Mouse (Mus musculus) hindbrain, postnatal 0 days (tissue): ENCODE data around the gene Wnt2b. TPM values are rescaled to one million over a fixed set of nuclear protein-coding genes. Genes with fewer than 3 reads are reported as not detected.

Experiments
- ATAC-seq: fragments of 200-750 bp; cut with Nextera tagmentation; 2 replicates; pipeline ENCODE4 v1.8.0; 2017; ENCODE audit warnings: mild to moderate bottlenecking, moderate TSS enrichment, moderate library complexity
- DNase-seq: peaks from one replicate; pipeline ENCODE4 v3.0.0-alpha.2; 2015; ENCODE audit warnings: low spot score
- H3K27ac ChIP-seq: fragments of 300-500 bp; sonication (generic); 2 replicates; pipeline ENCODE4 v1.5.1; 2014; ENCODE audit warnings: mild to moderate bottlenecking
- H3K27me3 ChIP-seq: fragments of 300-500 bp; sonication (generic); 2 replicates; pipeline ENCODE4 v1.6.1; 2014; ENCODE audit warnings: low read length, mixed read lengths; ENCODE audit not compliant: insufficient read depth
- H3K36me3 ChIP-seq: fragments of 300-500 bp; sonication (generic); 2 replicates; pipeline ENCODE4 v1.6.1; 2014; ENCODE audit warnings: low read length, mixed read lengths; ENCODE audit not compliant: insufficient read depth
- H3K4me1 ChIP-seq: fragments of 300-500 bp; sonication (generic); 2 replicates; pipeline ENCODE4 v1.6.1; 2014; ENCODE audit warnings: antibody characterized with exemption, low read length, mixed read lengths; ENCODE audit not compliant: insufficient read depth
- H3K4me2 ChIP-seq: fragments of 300-500 bp; sonication (generic); 2 replicates; pipeline ENCODE4 v1.6.1; 2014; ENCODE audit warnings: low read depth, mild to moderate bottlenecking, low read length, moderate library complexity, mixed read lengths
- H3K4me3 ChIP-seq: fragments of 300-500 bp; sonication (generic); 2 replicates; pipeline ENCODE4 v1.5.1; 2014; ENCODE audit warnings: low read length
- H3K9ac ChIP-seq: fragments of 300-500 bp; sonication (generic); replicated peaks from 2 replicates; pipeline ENCODE4 v1.6.1; 2014; ENCODE audit warnings: mild to moderate bottlenecking, low read length, moderate library complexity, mixed read lengths
- H3K9me3 ChIP-seq: fragments of 300-500 bp; sonication (generic); 2 replicates; pipeline ENCODE4 v1.6.1; 2016; ENCODE audit warnings: low read length, mixed read lengths
- CTCF ChIP-seq: IDR thresholded peaks from 2 replicates; pipeline ENCODE4 v1.5.1; 2016; ENCODE audit warnings: antibody characterized with exemption, control low read depth, low read depth
- WGBS: fragments of 180-500 bp; shearing (Covaris S2); extraction: QIAGEN DNeasy Blood & Tissue Kit; methylation state at CpG from one replicate; pipeline ENCODE4 v1.1.7; 2014; 5-methylcytosine and 5-hydroxymethylcytosine counted together
- polyA plus RNA-seq: library from polyadenylated mRNA; unstranded; fragments of >200 nt; fragmentation: Nextera tagmentation; extraction: Ambion mirVana; gene quantifications from 2 replicates; pipeline ENCODE4 v1.2.1, GENCODE M21; 2015
- total RNA-seq: library from RNA; depleted of rRNA; stranded (reverse); fragments of >200 nt; gene quantifications from 2 replicates; pipeline ENCODE4 v1.2.3, GENCODE M21; 2014

Gene Wnt2b
- total and polyA plus RNA-seq, 2 experiments from 2014 or later = 0.56 to 3.2 TPM

DNA sequence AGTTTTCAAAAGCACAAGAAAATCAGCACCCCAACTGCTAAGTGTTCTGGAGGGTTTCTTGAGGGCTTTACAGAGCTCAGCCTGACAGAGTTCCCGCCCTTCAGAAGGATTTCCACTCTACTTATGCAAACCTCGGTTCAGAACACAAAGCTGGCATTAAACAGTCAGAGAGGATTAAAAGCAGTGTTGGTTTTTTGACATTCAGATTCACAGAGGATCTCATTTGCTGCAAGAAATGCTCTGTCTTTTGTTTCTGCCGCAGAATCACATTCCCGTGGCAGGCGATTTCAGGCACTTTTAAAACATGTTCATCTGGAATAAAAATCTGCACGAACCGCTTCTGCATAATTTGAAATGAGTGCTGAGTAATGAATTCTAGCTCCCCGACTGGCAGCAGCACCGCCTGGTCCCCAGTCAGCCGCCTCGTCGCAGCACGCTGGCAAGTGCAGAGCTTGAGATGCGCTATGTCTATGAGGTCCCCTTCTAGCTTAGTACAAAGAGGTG is 42.3 kb upstream of the Wnt2b start:
- H3K4me1 ChIP-seq = no peaks in the 10 kb centered on the region

DNA sequence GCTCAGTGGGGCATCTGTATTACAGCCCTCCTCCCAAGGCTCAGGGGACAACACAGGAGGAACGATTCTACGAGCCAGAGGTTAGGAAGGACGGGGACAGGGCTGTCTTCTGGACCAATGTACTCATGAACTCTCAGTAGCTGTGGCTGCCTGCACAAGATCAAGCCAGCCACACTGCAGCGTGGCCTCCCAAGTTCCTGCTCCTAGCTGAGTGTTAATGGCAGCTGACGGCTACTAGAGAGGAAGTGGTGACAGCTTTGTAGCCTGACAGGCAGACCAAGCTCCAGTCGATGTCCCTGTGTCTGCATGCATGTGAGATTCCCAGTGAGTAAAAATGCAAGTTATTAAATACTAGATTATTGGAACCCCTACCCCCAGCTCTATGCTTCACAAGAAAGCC is 39.7 kb upstream of the Wnt2b start:
- no peak for DNase-seq
- Histone ChIP-seq H3K4me3 (no peak overlapping the region), H3K36me3 (peaks cover 22% of the 10 kb centered on the region; the same call in 1 of the 2 replicates), H3K27me3 (no peaks in the 10 kb centered on the region), H3K4me2 (no peak overlapping the region), H3K27ac (no peak overlapping the region), H3K9ac (no peak overlapping the region), H3K4me1 (0 out of 2 replicates have a peak, but pooled peaks cover 5% of the 10 kb centered on the region), H3K9me3 (no peaks in the 10 kb centered on the region)
- no peak for TF ChIP-seq CTCF
- ATAC-seq = no peak
- WGBS = 64% methylated on average over 6 of the region's 6 CpGs

More for the DNA sequence above, 42.3 kb upstream of the Wnt2b start:
- peak; percentile 59; the same call in 1 of the 2 replicates for ATAC-seq
- 65% methylated on average over 14 of the region's 14 CpGs for WGBS
- H3K9me3 ChIP-seq = no peaks in the 10 kb centered on the region
- H3K36me3 ChIP-seq = peaks cover 38% of the 10 kb centered on the region
- H3K27me3 ChIP-seq = no peaks in the 10 kb centered on the region
- H3K9ac ChIP-seq = no peak overlapping the region
- TF ChIP-seq CTCF = no peak
- H3K4me3 ChIP-seq = no peak overlapping the region
- H3K27ac ChIP-seq = no peak overlapping the region
- H3K4me2 ChIP-seq = no peak overlapping the region
- DNase-seq = peak; percentile 24

DNA sequence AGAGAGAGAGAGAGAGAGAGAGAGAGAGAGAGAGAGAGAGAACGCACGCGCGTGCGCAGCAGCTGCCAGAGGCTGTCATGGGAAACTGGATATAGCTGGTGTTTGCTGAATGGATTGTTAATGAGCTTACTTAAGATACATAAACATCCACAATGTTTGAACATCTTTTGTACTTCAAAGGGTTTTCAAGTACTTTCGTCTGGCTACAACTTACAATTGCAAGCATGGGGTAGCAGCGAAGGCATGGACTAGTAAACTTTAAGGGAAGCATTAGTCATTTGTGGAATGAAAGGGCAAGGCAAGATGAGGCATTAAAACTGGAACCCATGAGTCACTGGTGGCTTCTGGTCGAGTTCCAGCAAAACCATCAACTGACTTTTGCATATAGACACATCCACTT is 38.8 kb upstream of the Wnt2b start:
- H3K9me3 ChIP-seq = no peaks in the 10 kb centered on the region
- DNase-seq (no peak), ATAC-seq (no peak)
- no peaks in the 10 kb centered on the region for H3K27me3 ChIP-seq
- H3K36me3 ChIP-seq = peaks cover 22% of the 10 kb centered on the region; the same call in 1 of the 2 replicates
- no peak overlapping the region for H3K4me2 ChIP-seq
- H3K4me1 ChIP-seq = 0 out of 2 replicates have a peak, but pooled peaks cover 5% of the 10 kb centered on the region
- TF ChIP-seq CTCF = no peak
- no peak overlapping the region for H3K4me3 ChIP-seq
- WGBS = 90% methylated on average over 8 of the region's 8 CpGs
- no peak overlapping the region for H3K9ac ChIP-seq
- no peak overlapping the region for H3K27ac ChIP-seq

DNA sequence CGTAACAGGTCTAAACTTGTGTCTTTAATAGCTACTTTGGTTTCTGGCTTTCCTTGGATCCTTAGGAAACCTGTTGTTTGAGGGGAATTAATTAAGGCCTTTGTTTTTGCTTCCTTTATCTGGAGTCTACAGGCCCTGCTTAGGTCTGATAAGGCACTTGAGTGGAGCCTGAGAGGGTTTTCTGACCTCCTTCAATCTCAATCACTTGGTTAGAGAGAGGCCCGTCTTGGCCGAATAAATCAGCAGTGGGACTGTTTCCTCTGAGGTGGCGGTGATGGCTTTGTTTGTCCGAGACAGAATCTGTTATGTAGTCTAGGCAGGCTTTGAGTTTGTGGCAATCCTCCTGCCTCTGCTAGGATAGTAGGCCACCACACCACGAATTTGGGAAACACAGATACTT is 35.8 kb upstream of the Wnt2b start:
- no peak overlapping the region for H3K4me3 ChIP-seq
- 42% methylated on average over 6 of the region's 6 CpGs for WGBS
- no peaks in the 10 kb centered on the region for H3K27me3 ChIP-seq
- H3K9me3 ChIP-seq = no peaks in the 10 kb centered on the region
- H3K36me3 ChIP-seq = no peaks in the 10 kb centered on the region
- TF ChIP-seq CTCF = no peak
- H3K4me1 ChIP-seq = 0 out of 2 replicates have a peak, but pooled peaks cover 5% of the 10 kb centered on the region
- no peak overlapping the region for H3K27ac ChIP-seq
- ATAC-seq (no peak), DNase-seq (no peak)
- no peak overlapping the region for H3K4me2 ChIP-seq
- H3K9ac ChIP-seq = no peak overlapping the region

DNA sequence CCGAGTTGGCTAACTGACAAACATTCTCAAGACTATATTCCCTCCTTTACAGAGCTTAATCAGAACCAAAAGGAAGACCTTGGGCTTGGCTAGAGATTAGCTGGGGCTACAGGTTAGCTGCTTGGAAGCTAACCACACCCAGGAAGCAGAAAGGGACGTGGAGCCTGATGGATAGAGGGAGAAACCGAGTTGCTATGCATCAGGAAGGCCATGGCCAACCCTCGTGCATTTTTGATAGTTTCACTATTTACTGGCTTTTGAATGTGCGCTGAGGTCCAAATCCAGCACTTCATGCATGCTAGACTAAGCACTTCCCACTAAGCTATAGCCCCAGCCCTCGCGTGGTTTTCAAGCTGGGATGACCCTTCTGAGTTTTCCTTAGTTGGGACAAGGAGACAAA is 34.0 kb upstream of the Wnt2b start:
- no peak overlapping the region for H3K9ac ChIP-seq
- no peaks in the 10 kb centered on the region for H3K9me3 ChIP-seq
- no peaks in the 10 kb centered on the region for H3K36me3 ChIP-seq
- H3K4me3 ChIP-seq = no peak overlapping the region
- no peak overlapping the region for H3K27ac ChIP-seq
- 0 out of 2 replicates have a peak, but pooled peaks cover 5% of the 10 kb centered on the region for H3K4me1 ChIP-seq
- no peak for ATAC-seq
- H3K4me2 ChIP-seq = no peak overlapping the region
- 86% methylated on average over 7 of the region's 7 CpGs for WGBS
- DNase-seq = no peak
- TF ChIP-seq CTCF = no peak
- no peaks in the 10 kb centered on the region for H3K27me3 ChIP-seq

DNA sequence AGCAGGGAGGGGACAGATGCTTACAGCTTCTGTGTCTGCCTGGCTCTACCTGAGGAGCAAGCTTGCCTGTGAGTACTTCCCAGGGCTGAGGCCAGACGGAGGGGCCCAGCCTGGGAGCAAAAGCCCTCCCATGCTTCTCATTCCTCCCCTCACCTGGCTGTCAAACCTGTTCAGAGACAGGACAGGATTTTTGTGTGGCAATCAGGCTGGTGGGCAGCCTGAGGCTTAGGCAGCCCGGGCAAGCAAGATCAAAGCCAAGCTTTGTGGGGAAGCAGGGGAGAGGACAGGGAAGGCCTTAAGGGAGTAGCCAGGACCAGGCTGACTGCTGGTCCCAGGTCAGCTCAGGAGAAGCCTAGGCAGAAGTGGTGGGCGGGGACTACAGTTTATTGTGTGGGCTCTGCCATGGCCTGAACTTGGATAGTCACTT is 32.7 kb upstream of the Wnt2b start:
- H3K4me2 ChIP-seq = no peak overlapping the region
- H3K9ac ChIP-seq = no peak overlapping the region
- no peaks in the 10 kb centered on the region for H3K9me3 ChIP-seq
- 0 out of 2 replicates have a peak, but pooled peaks cover 5% of the 10 kb centered on the region for H3K4me1 ChIP-seq
- TF ChIP-seq CTCF = no peak
- H3K36me3 ChIP-seq = no peaks in the 10 kb centered on the region
- 57% methylated on average over 3 of the region's 3 CpGs for WGBS
- H3K27ac ChIP-seq = peak overlapping the region; percentile 32
- no peak for ATAC-seq
- no peaks in the 10 kb centered on the region for H3K27me3 ChIP-seq
- no peak overlapping the region for H3K4me3 ChIP-seq
- DNase-seq = no peak

DNA sequence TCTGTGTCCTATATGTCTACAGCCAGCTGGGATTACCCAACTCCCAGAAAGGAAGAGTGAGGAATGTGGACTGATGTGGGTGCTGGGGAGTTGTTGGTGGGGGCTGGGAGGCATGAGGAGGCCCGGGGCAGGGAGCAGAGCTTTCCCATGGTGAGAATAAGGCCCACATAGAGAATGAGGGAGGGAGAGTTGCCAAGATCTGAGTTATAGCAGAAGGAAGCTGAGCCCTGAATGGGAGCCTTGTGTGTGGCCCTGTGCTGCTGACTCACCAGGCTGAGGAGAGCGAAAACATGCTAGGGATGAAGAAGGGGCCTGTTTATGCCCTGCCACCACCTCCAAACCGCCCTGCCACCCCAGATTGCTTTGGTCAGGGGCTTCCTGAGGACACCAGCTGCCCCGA is 32.1 kb upstream of the Wnt2b start:
- ATAC-seq = peak; percentile 85
- 25% methylated on average over 4 of the region's 4 CpGs for WGBS
- H3K4me2 ChIP-seq = no peak overlapping the region
- TF ChIP-seq CTCF = no peak
- no peak overlapping the region for H3K9ac ChIP-seq
- H3K27ac ChIP-seq = peak overlapping the region; percentile 32; the same call in 1 of the 2 replicates
- H3K27me3 ChIP-seq = no peaks in the 10 kb centered on the region
- 0 out of 2 replicates have a peak, but pooled peaks cover 5% of the 10 kb centered on the region for H3K4me1 ChIP-seq
- H3K36me3 ChIP-seq = no peaks in the 10 kb centered on the region
- peak; percentile 73 for DNase-seq
- H3K4me3 ChIP-seq = no peak overlapping the region
- no peaks in the 10 kb centered on the region for H3K9me3 ChIP-seq
